Mouse (Mus musculus) gastrocnemius, postnatal 10 days (tissue): ENCODE results near the gene Homer1. TPM values are rescaled to one million over a fixed set of nuclear protein-coding genes. Genes with fewer than 3 reads are reported as not detected.

Experiments
- DNase-seq: peaks from one replicate; pipeline ENCODE4 v3.0.0; 2021; ENCODE audit warnings: mixed read lengths
- total RNA-seq, 2 experiments: library from RNA; stranded (reverse); gene quantifications; 2 replicates each; pipeline ENCODE4 v1.2.3; 2021

The Homer1 gene
- total RNA-seq, 2 experiments from 2014 or later: 45.0 to 60.9 TPM

- DNase-seq: no peak
These were observed 102.5 kb downstream of the Homer1 start for GRCm38 (mm10) chr13:93401947-93402346.

- DNase-seq: no peak
These were observed 107.4 kb downstream of the Homer1 start for GRCm38 (mm10) chr13:93406855-93407254.

GRCm38 (mm10) chr13:93410343-93410742, 110.9 kb downstream of the Homer1 start:
- DNase-seq: no peak

GRCm38 (mm10) chr13:93415055-93415454, 115.6 kb downstream of the Homer1 start:
- no peak for DNase-seq

GRCm38 (mm10) chr13:93418292-93418691, 118.9 kb downstream of the Homer1 start:
- DNase-seq: no peak

- DNase-seq: no peak
These were observed 120.3 kb downstream of the Homer1 start for GRCm38 (mm10) chr13:93419779-93420178.

- no peak for DNase-seq
These were observed 123.8 kb downstream of the Homer1 start for GRCm38 (mm10) chr13:93423224-93423623.

GRCm38 (mm10) chr13:93427920-93428876, 128.8 kb downstream of the Homer1 start:
- DNase-seq: no peak

GRCm38 (mm10) chr13:93429205-93429604, 129.8 kb downstream of the Homer1 start:
- DNase-seq: no peak

GRCm38 (mm10) chr13:93440167-93440566, 140.7 kb downstream of the Homer1 start:
- DNase-seq: no peak

GRCm38 (mm10) chr13:93453275-93453674, 153.8 kb downstream of the Homer1 start:
- DNase-seq: no peak

Other genes starting within 250 kb of the Homer1 start
- 100 to 1,000 TPM; 451 to 467 TPM for gene Cmya5, start 154.9 kb upstream of the Homer1 start, total RNA-seq
- 10 to 100 TPM; 18.0 to 27.0 TPM for gene Tent2, start 107.2 kb upstream of the Homer1 start, total RNA-seq
- gene Jmy, start 200.2 kb downstream of the Homer1 start, total RNA-seq: 10 to 100 TPM; 20.9 to 22.9 TPM